Mouse (Mus musculus) gastrocnemius, postnatal 4 days (tissue): ENCODE data around the gene Vrk1. TPM values are rescaled to one million over a fixed set of nuclear protein-coding genes. Genes with fewer than 3 reads are reported as not detected.

Experiments used
- DNase-seq, 2 experiments: peaks; one replicate each; pipeline ENCODE4 v3.0.0; 2021 to 2022; ENCODE audit warnings: low spot score in 2 of 2, mixed read lengths in 2 of 2
- long read RNA-seq, 2 experiments: library from polyadenylated mRNA; stranded (forward); transcript quantifications; one replicate each; pipeline ENCODE4 v2.0.0; 2021
- total RNA-seq, 2 experiments: library from RNA; stranded (reverse); gene quantifications; 2 replicates each; pipeline ENCODE4 v1.2.3; 2021

The Vrk1 gene
- total RNA-seq, result 10 to 100 TPM; 15.1 to 16.7 TPM
- long read RNA-seq, experiment 1, transcript Vrk1-202 (13 exons, 1,509 nt), result major isoform, 14 of 27 reads
- long read RNA-seq, experiment 1, partial matches to known transcripts, result 1 of 27 reads
- long read RNA-seq, experiment 1, other reads (novel, unspliced or antisense), result 8 of 27 reads
- long read RNA-seq, experiment 2, transcript Vrk1-202 (13 exons, 1,509 nt), result major isoform, 10 of 24 reads
- long read RNA-seq, experiment 2, partial matches to known transcripts, result 3 of 24 reads
- long read RNA-seq, experiment 2, other reads (novel, unspliced or antisense), result 10 of 24 reads

DNA sequence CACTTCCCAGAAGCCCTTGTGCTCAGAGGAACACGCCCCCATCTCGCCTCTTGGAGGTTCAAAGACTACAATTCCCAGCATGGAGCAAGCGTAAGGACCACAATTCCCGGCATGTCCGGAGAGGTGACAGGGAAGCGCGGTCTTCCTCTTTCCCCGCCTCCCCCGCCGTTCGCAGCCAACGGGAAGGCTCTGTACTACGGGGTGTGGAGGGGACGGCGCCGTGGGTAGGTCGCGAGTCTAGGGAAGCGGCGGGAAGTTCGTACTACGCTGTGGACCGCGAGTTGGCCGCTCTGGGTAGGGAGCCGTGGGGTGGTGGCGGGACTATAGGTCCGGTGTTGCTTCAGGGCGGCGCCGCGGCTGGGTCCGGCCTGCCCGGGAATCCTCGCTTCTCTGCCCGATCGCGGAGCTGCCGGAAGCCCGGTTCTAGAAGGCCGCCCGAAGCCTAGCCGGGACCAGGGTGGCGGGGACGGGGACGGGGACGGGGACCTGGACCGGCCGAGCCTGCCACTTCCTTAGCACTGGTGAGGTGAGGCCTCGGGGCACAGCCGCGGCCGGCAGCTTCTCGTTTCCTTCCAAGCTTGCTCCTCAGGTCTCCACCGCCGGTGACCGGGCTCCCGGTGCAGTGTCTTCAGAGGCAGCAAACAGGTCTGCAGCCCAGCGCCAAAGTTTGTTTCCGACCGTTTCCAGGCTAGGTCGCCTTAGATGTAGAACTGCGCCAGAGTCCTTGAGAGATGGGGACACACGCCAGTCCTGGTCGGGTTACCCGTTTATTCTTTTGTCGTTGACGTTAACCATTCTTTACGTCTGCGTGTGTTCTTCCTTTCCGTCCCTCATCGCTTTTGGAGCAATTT, at the start of gene Vrk1:
Gene Vrk1, plus strand, starts transcription at position 164 of the 851 bp plus-strand sequence.
- peak; percentile 82 to 93 for DNase-seq

DNA sequence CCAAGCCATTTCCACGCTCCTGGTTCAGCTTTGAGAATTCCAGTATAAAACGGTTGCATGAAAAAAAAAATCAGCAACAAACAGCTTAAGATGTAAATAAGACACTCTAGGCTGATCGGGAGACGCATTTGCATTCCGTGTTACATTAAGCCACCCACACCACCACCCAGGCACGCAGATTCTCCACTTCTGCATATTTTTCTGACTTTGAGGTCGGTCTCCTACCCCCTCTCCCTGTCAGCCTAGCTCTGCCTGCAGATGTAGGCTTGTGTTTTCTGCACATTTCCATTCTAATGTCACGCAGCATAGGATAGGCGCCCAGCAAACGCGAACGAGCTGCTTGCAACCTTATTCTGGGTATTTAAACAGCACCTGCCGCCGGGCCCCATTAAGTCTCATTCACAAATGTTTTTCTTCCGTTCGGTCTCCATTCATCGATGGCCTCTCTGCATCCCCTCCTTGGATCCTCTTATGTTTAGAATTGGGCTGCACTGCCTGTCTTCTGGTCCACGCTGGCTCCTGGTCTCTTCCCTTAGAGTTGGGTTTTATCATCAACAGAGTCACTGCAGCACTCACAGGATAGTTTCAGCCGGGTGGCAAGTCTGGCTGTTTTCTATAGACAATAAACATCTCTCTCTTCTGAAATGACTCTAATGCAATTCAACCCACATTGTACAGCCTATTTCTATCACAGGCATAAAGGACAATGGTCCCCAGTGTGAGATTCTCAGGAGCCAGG, 49.3 kb upstream of the Vrk1 start:
- no peak for DNase-seq

DNA sequence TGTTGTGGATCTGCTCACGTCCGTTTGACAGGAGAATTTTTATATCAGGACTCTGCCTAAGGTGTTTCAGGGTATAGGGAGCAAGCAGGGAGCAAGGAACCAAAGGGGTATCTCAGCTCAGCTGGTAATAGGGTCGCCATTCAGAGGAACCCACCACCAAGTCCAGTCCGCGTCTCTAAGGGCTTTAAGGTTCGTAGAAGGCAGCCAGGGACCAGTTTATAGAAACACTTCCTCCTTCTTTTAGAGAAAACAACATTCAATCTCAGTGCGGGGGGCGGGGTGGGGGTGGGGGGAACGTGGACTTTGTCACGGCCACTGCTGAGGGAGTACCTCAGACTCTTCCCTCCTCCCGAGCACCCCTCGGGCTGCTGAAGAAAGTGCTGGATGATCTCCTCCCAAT, 48.4 kb upstream of the Vrk1 start:
- DNase-seq, result no peak

DNA sequence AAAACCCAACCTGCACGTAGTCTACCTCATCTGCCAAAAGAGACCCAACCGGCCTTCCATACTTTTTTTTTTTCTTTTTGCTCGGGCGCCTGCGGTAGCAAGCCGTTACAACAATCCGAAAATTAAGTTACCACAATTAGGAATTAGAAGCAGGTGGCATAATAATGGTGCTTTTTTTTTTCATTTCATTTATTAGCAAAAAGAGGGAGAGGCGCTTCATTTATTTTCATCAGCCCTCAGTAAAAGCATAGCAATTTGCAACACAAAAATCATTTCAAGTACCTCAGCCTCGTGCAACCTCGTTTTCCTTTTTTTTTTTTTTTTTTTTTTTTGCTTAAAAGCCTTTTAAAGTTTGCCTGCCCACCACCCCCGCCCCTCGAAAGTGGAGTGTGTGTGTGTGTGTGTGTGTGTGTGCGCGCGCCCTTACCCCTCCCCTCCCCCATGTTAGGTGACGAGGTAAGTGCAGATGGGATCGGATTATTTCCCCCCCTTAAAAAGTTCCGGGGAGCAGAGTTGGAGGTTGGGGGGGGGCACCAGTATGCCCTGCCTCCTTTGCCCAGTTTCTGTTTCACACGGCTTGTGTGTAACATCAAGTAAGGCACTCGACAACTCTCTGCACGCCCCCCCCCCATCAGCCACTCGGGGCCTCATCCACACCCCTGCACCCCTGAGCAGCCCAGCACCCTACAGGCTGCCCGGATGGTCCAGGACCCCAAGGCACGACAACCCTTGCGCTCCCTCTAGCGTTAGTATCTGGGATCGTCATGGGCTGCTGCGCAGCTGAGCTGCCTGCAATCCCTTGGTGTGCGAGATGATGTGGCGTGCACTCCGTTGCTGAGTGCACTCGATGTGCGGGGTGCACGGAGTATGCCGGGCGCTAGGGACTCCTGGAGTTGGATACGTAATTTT, 47.7 kb upstream of the Vrk1 start:
- peak; percentile 79 to 89 for DNase-seq

DNA sequence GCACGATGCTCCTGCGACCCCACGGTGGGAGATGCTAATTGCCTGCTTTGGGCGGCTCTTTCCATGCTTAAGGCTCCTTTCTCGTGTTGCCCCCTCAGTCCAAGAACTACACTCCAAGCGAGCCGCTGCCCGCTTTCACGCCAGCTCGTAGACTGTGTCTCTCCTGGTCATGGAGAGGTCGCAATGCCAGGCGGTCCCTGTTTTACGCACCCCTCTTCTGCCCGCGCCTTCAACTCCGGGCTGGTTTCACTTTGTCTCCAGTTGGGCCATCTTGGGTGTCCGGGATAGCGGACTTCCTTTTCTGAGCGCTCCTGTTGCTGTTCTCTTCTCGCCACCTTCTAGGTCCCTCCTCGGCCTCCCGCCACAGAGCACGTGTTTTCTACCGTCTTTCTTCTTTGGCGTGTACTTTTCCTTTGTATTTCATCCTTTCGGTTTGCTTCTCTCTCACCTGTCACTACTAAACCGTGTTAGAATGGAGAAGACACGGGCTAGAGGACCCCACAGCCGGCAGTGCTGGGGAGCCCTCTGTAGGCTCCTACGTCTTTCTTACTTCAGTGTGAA, 46.9 kb upstream of the Vrk1 start:
- DNase-seq, result peak in 1 of 2 experiments; percentile 36

DNA sequence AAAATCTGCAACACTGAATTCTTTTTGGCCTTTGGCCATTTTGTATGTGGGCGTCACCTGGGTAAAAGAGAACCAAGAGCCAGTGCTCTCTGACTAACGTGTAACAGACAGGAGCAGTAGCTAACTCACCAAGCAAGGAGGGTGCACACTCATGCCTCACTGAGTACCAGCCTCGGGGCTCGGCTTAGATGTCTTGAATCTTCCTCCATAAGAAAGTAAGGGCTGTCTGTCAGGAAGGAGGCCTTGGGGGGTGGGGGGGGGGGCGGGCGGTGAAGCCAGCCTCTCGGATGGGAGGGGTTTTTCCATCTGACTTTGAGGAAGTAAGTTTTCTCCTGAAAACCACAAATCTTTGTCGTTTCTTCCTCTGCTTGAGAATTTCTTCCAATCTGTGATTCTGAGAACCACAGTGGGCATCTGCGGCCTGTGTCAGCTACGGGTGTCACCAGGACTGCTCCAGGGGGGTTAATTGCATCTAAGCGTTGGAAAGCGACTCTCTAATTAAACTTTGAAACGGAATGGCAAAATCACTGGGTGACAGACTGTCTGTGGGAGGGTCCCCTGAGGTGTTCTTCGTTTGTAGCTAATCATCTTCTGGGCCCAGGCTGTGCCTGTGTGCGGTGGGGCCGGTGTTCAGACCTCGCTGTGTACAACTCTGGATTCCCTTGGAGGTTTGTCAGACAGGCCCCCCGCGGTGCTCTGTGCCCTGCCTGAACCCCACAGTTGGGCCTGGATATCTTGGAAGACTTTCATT, 43.0 kb upstream of the Vrk1 start:
- DNase-seq, result no peak

DNA sequence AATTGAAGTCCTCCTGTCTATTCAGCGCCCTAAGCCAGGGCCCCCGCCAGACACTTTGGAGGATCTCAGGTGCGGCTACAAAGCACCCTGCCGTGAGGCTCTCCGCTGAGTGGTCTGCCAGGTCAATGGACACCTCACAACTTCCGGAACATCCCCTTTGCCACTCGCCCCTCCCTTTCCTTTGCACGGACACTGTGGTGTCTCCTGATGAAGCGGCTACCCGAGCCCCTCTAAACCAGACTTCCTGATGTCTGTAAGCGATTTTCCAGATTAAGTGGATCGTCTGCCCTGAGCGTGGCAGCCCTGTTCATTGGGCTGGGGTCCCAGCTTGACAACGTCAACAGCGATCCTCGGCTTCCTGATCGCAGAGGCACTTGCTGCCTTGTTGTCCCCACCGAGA, 42.2 kb upstream of the Vrk1 start:
- no peak for DNase-seq

DNA sequence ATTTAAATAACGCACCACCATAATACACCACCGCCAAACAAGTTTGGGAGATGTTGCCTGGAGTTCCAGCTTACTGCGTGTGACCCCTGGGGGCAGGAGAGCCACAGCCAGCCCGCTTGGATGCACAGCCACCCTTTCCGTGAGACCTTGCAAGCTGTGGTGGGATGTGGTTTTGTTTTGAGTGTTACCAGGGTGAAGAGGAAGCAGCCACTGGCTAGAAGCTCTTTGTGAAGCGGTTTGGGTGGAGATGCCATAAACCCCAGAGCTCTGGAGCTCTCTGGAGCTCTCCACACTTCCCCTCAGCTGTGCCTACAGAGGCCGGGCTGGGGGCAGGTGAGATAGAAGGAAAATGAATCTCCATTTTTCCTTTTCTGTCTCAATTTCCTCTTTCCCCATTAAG, 38.8 kb upstream of the Vrk1 start:
- DNase-seq, result no peak

DNA sequence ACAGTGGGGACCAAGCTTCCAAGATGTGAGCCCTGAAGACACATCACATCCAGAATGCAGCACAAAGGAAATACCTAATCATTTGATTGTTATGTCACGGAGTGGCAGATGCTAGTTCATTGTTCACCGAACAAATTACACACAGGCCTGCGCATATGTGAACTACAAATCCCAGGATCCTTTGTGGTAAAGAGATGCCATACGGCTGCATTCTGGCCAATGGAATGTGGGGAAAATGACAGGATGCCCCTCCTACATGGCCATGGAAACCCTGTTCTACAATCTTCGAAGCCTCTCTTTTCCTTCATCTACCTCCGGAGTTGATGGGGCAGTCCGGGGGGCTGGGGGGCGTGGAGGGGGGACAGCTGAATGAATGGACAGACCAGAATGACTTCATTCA, 37.4 kb upstream of the Vrk1 start:
- DNase-seq, result no peak

DNA sequence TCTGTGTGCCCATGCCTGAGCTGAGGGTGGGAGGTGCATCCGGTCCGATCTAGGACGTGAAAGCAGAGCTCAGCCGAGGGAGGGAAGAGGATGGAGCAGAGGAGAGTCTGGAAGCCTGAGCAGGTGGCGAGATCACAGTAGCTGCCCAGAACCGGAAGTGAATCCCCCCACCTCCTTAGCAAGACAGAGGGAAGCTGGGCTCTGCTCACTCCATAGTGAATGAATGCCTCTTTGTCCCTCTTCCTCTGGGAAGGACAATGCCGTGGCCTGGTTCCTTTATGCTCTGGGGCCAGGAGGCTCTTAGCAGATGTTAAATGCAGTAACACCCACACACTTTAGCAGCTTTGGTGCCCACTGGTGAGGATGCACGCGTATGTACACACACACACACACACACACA, 36.3 kb upstream of the Vrk1 start:
- no peak for DNase-seq

DNA sequence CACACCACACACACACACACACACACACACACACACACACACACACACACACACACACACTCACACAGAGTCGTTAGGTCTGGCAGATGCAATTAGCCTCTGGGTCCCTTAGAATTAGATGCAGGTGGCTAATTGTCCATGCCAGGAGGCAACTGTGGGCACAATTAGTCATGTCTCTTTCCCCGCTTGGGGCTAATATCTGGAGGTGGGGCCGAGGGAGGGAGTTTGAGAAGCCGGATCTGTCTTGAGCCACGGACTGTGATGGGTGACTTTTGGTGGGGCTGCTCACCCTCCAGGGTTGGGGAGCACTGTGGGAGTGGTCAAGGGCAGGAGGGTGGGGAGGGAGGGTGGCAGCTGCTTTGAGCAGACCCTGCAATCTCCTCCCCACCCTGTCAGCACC, 35.9 kb upstream of the Vrk1 start:
- DNase-seq, result no peak

DNA sequence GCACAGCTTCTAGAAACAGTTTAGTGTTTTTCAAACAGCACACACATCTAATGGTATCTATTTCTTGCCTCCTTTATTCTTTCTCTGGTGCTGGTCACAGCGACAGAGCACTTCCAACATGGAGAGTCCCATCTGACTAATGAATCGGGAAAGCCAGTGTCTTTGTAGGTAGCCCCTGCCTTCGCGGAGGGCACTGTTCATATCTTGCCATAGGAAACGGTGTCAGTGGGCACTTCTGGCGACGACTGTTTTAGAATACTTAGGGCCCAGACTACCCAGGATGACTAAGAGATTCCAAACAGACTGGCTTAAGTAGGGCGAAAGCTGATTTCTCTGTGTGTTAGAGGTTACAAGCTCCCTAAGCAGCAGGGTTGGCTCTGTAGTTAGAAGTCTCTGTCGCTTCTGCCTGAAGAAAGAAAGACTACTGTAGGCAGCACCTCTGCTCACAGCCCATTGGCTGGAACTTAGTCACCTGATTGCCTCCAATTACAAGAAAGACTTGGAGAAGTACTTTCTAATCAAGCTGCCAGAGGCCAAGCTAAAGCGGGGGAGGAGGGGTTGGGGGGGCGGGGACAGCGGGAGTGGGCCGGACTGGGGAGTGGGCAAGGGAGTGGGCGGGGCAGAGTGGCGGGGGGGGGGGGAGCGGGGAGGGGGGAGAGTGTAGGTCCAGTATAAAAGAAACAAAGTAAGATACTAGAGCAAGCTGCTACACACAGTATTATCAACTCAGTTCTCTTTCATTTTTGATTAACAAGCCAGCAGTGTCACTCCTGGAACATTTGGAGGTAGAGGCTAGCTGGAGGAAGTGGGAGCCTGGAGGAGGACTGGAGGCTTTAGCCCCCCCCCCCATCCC, 28.7 kb upstream of the Vrk1 start:
- DNase-seq, result no peak

DNA sequence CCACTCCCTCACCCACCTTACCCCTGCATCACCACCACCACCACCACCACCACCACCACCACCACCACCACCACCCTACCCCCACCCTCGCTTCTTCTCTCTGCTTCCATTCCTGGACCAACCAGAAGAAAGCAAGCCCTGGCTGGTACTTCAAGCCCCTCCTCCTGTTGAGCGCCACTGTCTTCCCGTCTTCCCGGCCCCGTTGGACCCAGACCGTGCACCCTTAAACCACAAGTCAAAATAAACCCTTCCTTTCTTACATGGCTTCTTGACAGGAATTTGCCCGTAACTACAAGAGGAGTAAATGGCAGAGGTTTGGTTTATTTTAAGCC, 28.1 kb upstream of the Vrk1 start:
- no peak for DNase-seq

DNA sequence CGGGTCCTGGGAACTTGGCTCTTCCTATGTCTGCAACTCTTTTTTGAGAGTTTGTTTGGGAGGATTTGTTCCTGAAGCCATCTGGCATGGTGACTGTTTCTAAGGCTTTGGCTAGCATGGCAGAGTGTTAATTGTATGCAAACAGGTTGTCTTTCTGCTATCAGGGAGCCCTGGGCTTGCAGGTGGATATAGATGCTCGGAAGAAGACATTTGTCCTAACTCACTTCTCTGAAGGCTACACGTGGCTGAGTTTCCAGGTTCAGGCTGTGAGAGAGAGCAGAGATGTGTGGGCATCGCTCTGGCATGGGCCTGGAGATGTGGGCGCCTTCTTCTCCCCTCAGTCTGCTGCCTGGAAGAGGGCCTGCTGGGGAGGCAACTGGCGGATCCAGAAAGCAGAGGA, 27.4 kb upstream of the Vrk1 start:
- DNase-seq, result no peak

DNA sequence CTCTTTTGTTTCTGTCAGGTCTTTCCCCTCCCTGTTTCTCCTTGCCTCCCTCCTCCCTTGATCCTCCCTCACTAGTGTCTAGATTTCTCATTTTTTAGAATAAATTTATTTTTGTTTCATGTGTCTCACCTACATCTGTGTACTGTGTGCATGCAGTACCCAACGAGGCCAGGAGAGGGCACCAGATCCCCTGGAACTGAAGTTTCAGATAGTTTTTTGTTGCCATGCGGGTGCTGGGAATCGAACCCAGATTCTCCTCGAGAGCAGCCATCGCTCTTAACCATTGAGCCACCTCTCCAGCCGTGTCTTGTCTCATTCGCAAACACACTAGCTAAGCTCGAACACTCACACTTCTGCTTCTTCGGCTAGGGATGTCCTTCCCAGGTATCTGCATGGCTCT, 26.5 kb upstream of the Vrk1 start:
- no peak for DNase-seq

DNA sequence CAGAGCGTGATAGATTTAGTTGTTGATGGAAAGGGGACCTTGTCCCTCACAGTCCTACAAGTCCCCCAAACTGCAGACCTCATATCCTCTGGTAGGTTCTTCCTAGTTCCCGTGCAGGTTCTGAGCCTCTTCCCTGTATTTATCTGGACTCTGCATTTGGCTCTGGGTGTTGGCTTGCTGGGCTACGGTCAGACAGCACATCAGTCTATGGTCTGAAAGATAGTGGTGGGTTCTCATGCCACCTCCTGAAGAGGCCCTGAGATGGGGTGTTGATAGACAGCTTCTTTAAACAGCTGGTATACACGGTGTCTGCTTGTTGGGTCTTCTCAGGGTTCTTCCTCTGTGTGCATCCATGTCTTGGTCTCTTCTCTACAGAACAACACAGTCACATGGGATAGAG, 21.6 kb upstream of the Vrk1 start:
- DNase-seq, result no peak

DNA sequence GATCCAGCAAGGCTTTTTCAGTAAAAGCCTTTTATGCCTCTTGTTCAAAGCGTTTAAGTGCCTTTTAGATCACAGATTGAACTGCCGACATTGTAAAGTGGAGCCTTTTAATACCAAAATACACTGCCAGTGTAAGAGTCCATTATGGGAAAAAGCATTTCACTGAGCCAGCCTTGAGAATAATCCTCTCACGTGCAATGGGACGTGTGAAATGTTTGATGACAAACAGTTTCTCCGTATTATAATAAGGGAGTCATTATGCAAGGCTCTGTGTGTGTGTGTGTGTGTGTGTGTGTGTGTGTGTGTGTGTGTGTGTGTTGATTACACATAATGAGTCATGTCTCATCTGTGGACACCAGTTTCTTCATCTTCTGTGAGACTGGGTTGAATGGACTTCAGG, 17.3 kb upstream of the Vrk1 start:
- no peak for DNase-seq

DNA sequence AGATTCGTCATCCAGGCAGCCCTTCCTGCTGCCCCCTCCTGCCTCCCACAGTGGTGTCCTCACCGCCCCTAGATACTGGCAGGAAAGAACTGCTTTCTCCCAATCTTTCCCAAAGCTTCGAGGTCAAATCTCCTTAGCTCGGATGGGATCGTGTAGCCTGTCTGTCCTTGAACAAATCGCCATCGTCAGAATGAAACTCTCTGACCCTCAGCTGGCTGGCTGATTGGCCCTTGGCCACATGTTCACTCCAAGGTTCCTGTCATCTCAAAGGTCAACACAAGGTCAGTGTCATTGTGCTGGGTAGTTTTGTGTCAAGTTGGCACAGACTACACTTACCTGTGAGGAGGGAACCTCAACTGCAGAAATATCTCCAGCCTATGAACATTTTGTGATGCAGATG, 16.7 kb upstream of the Vrk1 start:
- no peak for DNase-seq

DNA sequence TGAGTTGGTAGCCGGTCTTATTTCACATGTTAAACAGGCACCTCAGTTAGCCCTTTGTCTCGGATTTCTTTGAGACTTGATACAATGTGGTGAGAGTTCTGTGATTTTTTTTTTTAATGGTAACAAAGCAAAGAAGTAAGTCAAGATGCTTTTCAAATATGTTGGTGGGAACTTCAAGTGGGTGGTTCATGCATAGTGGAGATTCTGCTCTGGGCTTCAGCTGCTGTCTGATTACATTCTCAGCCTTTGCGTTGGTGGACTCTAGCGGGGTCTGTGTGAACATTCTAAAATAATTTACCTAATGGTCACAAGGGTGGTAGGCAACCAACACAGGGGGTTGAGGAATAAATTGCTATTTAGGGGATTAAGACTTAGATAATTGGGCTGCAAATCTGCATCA, 14.1 kb upstream of the Vrk1 start:
- no peak for DNase-seq
